Mouse (Mus musculus) retina, postnatal 1 day (tissue): ENCODE data around the gene Snx29.

Experiments used
- DNase-seq: peaks from one replicate; pipeline ENCODE4 v3.0.0-alpha.2; 2012

Snx29 gene

GRCm38 (mm10) chr16:11801960-11802539 is 479.3 kb downstream of the Snx29 start:
- DNase-seq, result no peak
